ENCODE assay signal across 14 mouse cellular contexts in genomic region chr9:63420396-63420795, GRCm38 (mm10). TPM values are rescaled to one million over a fixed set of nuclear protein-coding genes. Genes with fewer than 3 reads are reported as not detected.
DNase-seq lines count a peak whose midpoint lies in the region.
"Had no signal": no experiment of that assay in that cellular context is flagged by ENCODE, and none has a peak within 500 bp of the region (broad histone marks: within the 10 kb centered on the region; RNA-seq: fewer than 3 reads in every experiment).

No protein-coding gene starts in this region.

- no peaks in the 10 kb centered on the region for H3K36me3 ChIP-seq in limb, embryonic 10.5 days
- H3K36me3 ChIP-seq: embryonic facial prominence, embryonic 12.5 days; intestine, embryonic 15.5 days; liver, embryonic 13.5 days; midbrain, embryonic 15.5 days; neural tube, embryonic 15.5 days had no signal

- no peaks in the 10 kb centered on the region for H3K9me3 ChIP-seq in limb, embryonic 10.5 days (replicated peaks)
- H3K9me3 ChIP-seq: embryonic facial prominence, embryonic 12.5 days; intestine, embryonic 15.5 days; liver, embryonic 13.5 days; midbrain, embryonic 15.5 days; neural tube, embryonic 15.5 days had no signal

- H3K27ac ChIP-seq in limb, embryonic 10.5 days, result no peak overlapping the region
- H3K27ac ChIP-seq: embryonic facial prominence, embryonic 12.5 days; heart, adult 2 months; intestine, embryonic 15.5 days; liver, embryonic 13.5 days; midbrain, embryonic 15.5 days; neural tube, embryonic 15.5 days had no signal

- no peak overlapping the region for H3K4me3 ChIP-seq in limb, embryonic 10.5 days
- H3K4me3 ChIP-seq: embryonic facial prominence, embryonic 12.5 days; heart, adult 2 months; intestine, embryonic 15.5 days; liver, embryonic 13.5 days; midbrain, embryonic 15.5 days; neural tube, embryonic 15.5 days had no signal

- 59% methylated on average over 6 of the region's 6 CpGs for WGBS in limb, embryonic 10.5 days

- intact Hi-C loops in left cerebral cortex, postnatal 4 days (cut with DNase I), result no loop called here
- intact Hi-C loops in left cerebral cortex, postnatal 36 days (cut with DNase I), result no loop called here

- DNase-seq in left cerebral cortex, postnatal 4 days, result peak; percentile 47
- DNase-seq in left cerebral cortex, postnatal 36 days (ENCODE audit: low spot score in 2 of 2), result no peak
- peak; percentile 74 for DNase-seq in brain, adult 2 months (ENCODE audit: low read depth, low spot score)
- DNase-seq in cerebellum, adult 8-10 months, result peak; percentile 36
- DNase-seq in retina, embryonic 14.5 days (ENCODE audit: low spot score), result peak; percentile 48
- no peak for DNase-seq in limb, embryonic 10.5 days (ENCODE audit: low spot score)
- no peak for DNase-seq in lung, postnatal 36 days
- DNase-seq: heart, adult 2 months; kidney, postnatal 10 days; liver, embryonic 13.5 days had no signal

- peaks cover 17% of the 10 kb centered on the region for H3K4me1 ChIP-seq in limb, embryonic 10.5 days
- H3K4me1 ChIP-seq: embryonic facial prominence, embryonic 12.5 days; intestine, embryonic 15.5 days; liver, embryonic 13.5 days; midbrain, embryonic 15.5 days had no signal

- H3K27me3 ChIP-seq in limb, embryonic 10.5 days (ENCODE audit: low read depth, poor library complexity, severe bottlenecking), result no peaks in the 10 kb centered on the region
- H3K27me3 ChIP-seq: embryonic facial prominence, embryonic 12.5 days; intestine, embryonic 15.5 days; liver, embryonic 13.5 days; midbrain, embryonic 15.5 days; neural tube, embryonic 15.5 days had no signal

RNA-seq across cellular contexts. Expression of gene 2300009A05Rik, which starts 21.4 kb away (rescaled TPM):
- total RNA-seq in left cerebral cortex, postnatal 4 days (2021), result 10 to 100 TPM; 21.5 to 24.5 TPM
- 10 to 100 TPM; 24.8 to 27.3 TPM for total RNA-seq in left cerebral cortex, postnatal 36 days (2021)
- 37.1 and 37.7 TPM in 2 replicates for polyA plus RNA-seq in limb, embryonic 10.5 days (2016; fragmentation: Nextera tagmentation; extraction: Ambion mirVana)

RNA-seq across cellular contexts. Expression of gene Map2k5, which starts 42.7 kb away (rescaled TPM):
- total RNA-seq in left cerebral cortex, postnatal 4 days (2021), result 10 to 100 TPM; 32.9 to 38.4 TPM
- 10 to 100 TPM; 36.3 to 36.7 TPM for total RNA-seq in left cerebral cortex, postnatal 36 days (2021)
- polyA plus RNA-seq in limb, embryonic 10.5 days (2016; fragmentation: Nextera tagmentation; extraction: Ambion mirVana), result 37.4 and 37.7 TPM in 2 replicates

Comparison
In these comparisons a context has a peak if more than half of its experiments do, and no peak if none do; other contexts are left out.
1. DNase-seq: peak in left cerebral cortex, postnatal 4 days (single experiment), brain, adult 2 months (single experiment), cerebellum, adult 8-10 months (single experiment) and retina, embryonic 14.5 days (single experiment); none in left cerebral cortex, postnatal 36 days (0 of 2), limb, embryonic 10.5 days (single experiment) and lung, postnatal 36 days (single experiment).